Mouse (Mus musculus) midbrain, postnatal 0 days (tissue): ENCODE measurements around the gene Cdkn2d. TPM values are rescaled to one million over a fixed set of nuclear protein-coding genes. Genes with fewer than 3 reads are reported as not detected.
"Not testable (repeated sequence)": the region's sequence is repeated elsewhere in the genome, so short reads cannot be mapped to it uniquely, and the experiment has no call there.

Experiments
- ATAC-seq: fragments of 200-750 bp; cut with Nextera tagmentation; 2 replicates; pipeline ENCODE4 v1.8.0; 2017; ENCODE audit warnings: moderate number of reproducible peaks, mild to moderate bottlenecking, moderate TSS enrichment, moderate library complexity; ENCODE audit not compliant: low FRiP score
- DNase-seq: peaks from one replicate; pipeline ENCODE4 v3.0.0-alpha.2; 2015; ENCODE audit warnings: low spot score
- H3K27ac ChIP-seq: fragments of 300-500 bp; sonication (generic); 2 replicates; pipeline ENCODE4 v1.5.1; 2014; ENCODE audit warnings: low read depth, mild to moderate bottlenecking, low read length, mixed read lengths
- H3K27me3 ChIP-seq: fragments of 300-500 bp; sonication (generic); 2 replicates; pipeline ENCODE4 v1.6.1; 2014; ENCODE audit warnings: low read length, control low read depth, mixed read lengths; ENCODE audit not compliant: insufficient read depth
- H3K36me3 ChIP-seq: fragments of 300-500 bp; sonication (generic); 2 replicates; pipeline ENCODE4 v1.6.1; 2014; ENCODE audit warnings: low read length, control low read depth, mixed read lengths; ENCODE audit not compliant: insufficient read depth
- H3K4me1 ChIP-seq: fragments of 300-500 bp; sonication (generic); 2 replicates; pipeline ENCODE4 v1.6.1; 2014; ENCODE audit warnings: mild to moderate bottlenecking, control low read depth, antibody characterized with exemption, low read length, mixed read lengths; ENCODE audit not compliant: insufficient read depth
- H3K4me2 ChIP-seq: fragments of 300-500 bp; sonication (generic); 2 replicates; pipeline ENCODE4 v1.6.1; 2014; ENCODE audit warnings: low read depth, mild to moderate bottlenecking, low read length, mixed read lengths; ENCODE audit not compliant: poor library complexity, severe bottlenecking
- H3K4me3 ChIP-seq: fragments of 300-500 bp; sonication (generic); 2 replicates; pipeline ENCODE4 v1.5.1; 2014; ENCODE audit warnings: low read depth, mild to moderate bottlenecking, low read length, moderate library complexity
- H3K9ac ChIP-seq: fragments of 300-500 bp; sonication (generic); replicated peaks from 2 replicates; pipeline ENCODE4 v1.6.1; 2014; ENCODE audit warnings: mild to moderate bottlenecking, low read length, moderate library complexity, mixed read lengths; ENCODE audit not compliant: poor library complexity, severe bottlenecking
- H3K9me3 ChIP-seq: fragments of 300-500 bp; sonication (generic); 2 replicates; pipeline ENCODE4 v1.6.1; 2016; ENCODE audit warnings: low read length, control low read depth
- CTCF ChIP-seq: IDR thresholded peaks from 2 replicates; pipeline ENCODE4 v1.5.1; 2016; ENCODE audit warnings: antibody characterized with exemption, mild to moderate bottlenecking
- WGBS: fragments of 180-500 bp; shearing (Covaris S2); extraction: QIAGEN DNeasy Blood & Tissue Kit; methylation state at CpG from one replicate; pipeline ENCODE4 v1.1.7; 2014; 5-methylcytosine and 5-hydroxymethylcytosine counted together
- polyA plus RNA-seq: library from polyadenylated mRNA; unstranded; fragments of >200 nt; fragmentation: Nextera tagmentation; extraction: Ambion mirVana; gene quantifications from 2 replicates; pipeline ENCODE4 v1.2.1, GENCODE M21; 2015
- total RNA-seq: library from RNA; depleted of rRNA; stranded (reverse); fragments of >200 nt; gene quantifications from 2 replicates; pipeline ENCODE4 v1.2.3, GENCODE M21; 2014

The Cdkn2d gene
- total and polyA plus RNA-seq, 2 experiments from 2014 or later, result 126 to 141 TPM

GRCm38 (mm10) chr9:21275727-21276126, 15.5 kb downstream of the Cdkn2d start:
- H3K27me3 ChIP-seq, result no peaks in the 10 kb centered on the region
- 87% methylated on average over 12 of the region's 12 CpGs for WGBS
- DNase-seq, result no peak

GRCm38 (mm10) chr9:21275013-21275710, 16.0 kb downstream of the Cdkn2d start:
- Histone ChIP-seq H3K4me2 (no peak overlapping the region), H3K4me1 (no peaks in the 10 kb centered on the region), H3K27me3 (no peaks in the 10 kb centered on the region), H3K9ac (no peak overlapping the region), H3K27ac (no peak overlapping the region), H3K36me3 (peaks cover 89% of the 10 kb centered on the region), H3K4me3 (no peak overlapping the region), H3K9me3 (no peaks in the 10 kb centered on the region)
- DNase-seq, result no peak
- WGBS, result 80% methylated on average over 7 of the region's 7 CpGs
- ATAC-seq, result no peak
- no peak for TF ChIP-seq CTCF

More at GRCm38 (mm10) chr9:21275727-21276126, 15.5 kb downstream of the Cdkn2d start:
- Histone ChIP-seq H3K4me3 (no peak overlapping the region), H3K9ac (no peak overlapping the region), H3K4me1 (no peaks in the 10 kb centered on the region), H3K27ac (no peak overlapping the region), H3K36me3 (peaks cover 86% of the 10 kb centered on the region), H3K4me2 (no peak overlapping the region), H3K9me3 (no peaks in the 10 kb centered on the region)
- ATAC-seq, result no peak
- TF ChIP-seq CTCF, result no peak

DNA sequence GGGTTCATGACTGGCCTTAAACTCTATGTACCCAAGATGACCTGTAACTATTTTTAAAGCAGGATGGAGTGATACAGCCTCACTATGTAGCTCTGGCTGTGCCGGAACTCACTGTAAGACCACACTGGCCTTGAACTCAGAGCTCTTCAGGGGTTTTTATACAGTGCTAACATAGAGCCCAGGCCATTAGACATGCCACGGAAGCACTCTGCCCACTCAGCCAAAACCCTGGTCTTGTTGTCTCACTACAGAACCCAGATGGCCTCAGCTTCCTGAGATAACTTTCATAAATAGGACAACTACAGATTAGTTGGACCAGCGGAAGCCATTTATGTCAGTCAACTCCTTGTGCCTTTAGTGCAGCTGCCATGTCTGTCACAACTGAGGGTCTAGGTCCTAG, 16.9 kb downstream of the Cdkn2d start:
- Histone ChIP-seq H3K4me3 (no peak overlapping the region), H3K36me3 (peaks cover 85% of the 10 kb centered on the region), H3K27ac (no peak overlapping the region), H3K9ac (no peak overlapping the region), H3K4me1 (no peaks in the 10 kb centered on the region), H3K27me3 (no peaks in the 10 kb centered on the region), H3K9me3 (no peaks in the 10 kb centered on the region), H3K4me2 (no peak overlapping the region)
- no peak for TF ChIP-seq CTCF
- no peak for DNase-seq
- WGBS, result 91% methylated on average over 3 of the region's 3 CpGs
- no peak for ATAC-seq

DNA sequence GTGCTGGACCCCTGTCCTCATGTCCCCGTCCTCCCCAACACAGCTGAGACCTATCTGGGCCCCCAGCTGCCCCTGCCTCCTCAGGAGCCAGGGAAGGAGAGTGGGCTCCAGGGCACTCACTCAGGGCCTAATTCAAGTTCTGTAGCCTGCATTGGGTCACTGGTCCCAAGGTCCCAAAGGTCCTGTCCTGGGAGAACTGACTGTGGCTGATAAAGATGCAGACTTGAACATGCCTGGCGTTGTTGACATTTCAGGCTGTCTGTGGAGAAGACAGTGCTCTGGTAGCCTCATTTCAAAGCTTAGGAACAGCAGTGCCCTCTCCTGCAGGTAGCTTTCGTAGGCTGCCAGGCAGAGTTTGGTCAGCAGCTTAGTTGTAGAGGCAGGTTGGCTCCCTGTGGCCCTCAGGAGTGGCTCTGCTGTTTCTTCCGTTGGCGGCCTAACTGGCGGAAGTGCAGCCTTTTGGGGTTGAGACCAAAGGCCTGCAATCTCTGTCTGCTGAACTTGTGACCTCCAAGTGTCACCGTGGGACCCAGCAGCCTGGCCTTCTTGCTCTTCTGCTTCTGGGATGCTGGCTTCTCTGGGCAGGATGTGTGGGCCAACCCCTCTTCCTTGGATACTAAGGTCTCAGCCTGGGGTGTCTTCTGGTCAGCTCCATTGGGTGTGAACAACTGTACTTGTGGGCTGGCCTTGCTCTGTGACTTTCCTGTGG, 17.5 kb downstream of the Cdkn2d start:
- H3K4me1 ChIP-seq, result no peaks in the 10 kb centered on the region
- peaks cover 85% of the 10 kb centered on the region for H3K36me3 ChIP-seq
- no peak overlapping the region for H3K27ac ChIP-seq
- H3K9ac ChIP-seq, result no peak overlapping the region
- TF ChIP-seq CTCF, result no peak
- no peak for ATAC-seq
- no peak overlapping the region for H3K4me3 ChIP-seq
- H3K27me3 ChIP-seq, result no peaks in the 10 kb centered on the region
- H3K9me3 ChIP-seq, result no peaks in the 10 kb centered on the region
- H3K4me2 ChIP-seq, result no peak overlapping the region
- DNase-seq, result no peak
- WGBS, result 84% methylated on average over 7 of the region's 7 CpGs

- no peaks in the 10 kb centered on the region for H3K9me3 ChIP-seq
- H3K9ac ChIP-seq, result no peak overlapping the region
- H3K4me2 ChIP-seq, result no peak overlapping the region
- peaks cover 88% of the 10 kb centered on the region for H3K36me3 ChIP-seq
- H3K27me3 ChIP-seq, result no peaks in the 10 kb centered on the region
- no peak overlapping the region for H3K4me3 ChIP-seq
- no peak overlapping the region for H3K27ac ChIP-seq
- DNase-seq, result no peak
- WGBS, result 89% methylated on average over 8 of the region's 8 CpGs
- ATAC-seq, result no peak
- TF ChIP-seq CTCF, result no peak
- no peaks in the 10 kb centered on the region for H3K4me1 ChIP-seq
These were observed 18.1 kb downstream of the Cdkn2d start for GRCm38 (mm10) chr9:21273094-21273493.

DNA sequence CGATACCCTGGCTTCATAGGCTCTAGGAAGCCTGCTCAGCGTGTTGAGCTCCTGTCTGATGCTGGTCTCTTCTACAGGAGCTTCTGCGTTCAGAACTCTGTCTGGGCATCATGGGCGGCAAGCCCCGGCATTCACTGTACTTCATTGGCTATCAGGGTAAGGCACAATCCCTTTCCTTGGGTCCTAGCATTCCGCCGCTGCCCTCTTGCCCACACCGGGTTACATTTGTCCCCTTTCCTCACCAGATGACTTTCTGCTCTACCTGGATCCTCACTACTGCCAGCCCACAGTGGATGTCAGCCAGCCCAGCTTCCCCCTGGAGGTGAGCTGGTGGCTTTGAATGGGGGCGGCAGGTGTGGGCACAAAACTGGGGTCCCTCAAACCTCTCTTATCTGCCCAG, 18.8 kb downstream of the Cdkn2d start:
- 95% methylated on average over 9 of the region's 9 CpGs for WGBS
- H3K9ac ChIP-seq, result no peak overlapping the region
- TF ChIP-seq CTCF, result no peak
- no peak overlapping the region for H3K4me3 ChIP-seq
- no peak for DNase-seq
- no peaks in the 10 kb centered on the region for H3K4me1 ChIP-seq
- no peaks in the 10 kb centered on the region for H3K27me3 ChIP-seq
- no peak overlapping the region for H3K4me2 ChIP-seq
- no peaks in the 10 kb centered on the region for H3K9me3 ChIP-seq
- peaks cover 84% of the 10 kb centered on the region for H3K36me3 ChIP-seq
- ATAC-seq, result no peak
- no peak overlapping the region for H3K27ac ChIP-seq

GRCm38 (mm10) chr9:21269590-21269989, 21.6 kb downstream of the Cdkn2d start:
- peaks cover 60% of the 10 kb centered on the region for H3K36me3 ChIP-seq
- not testable (repeated sequence) for H3K4me2 ChIP-seq, H3K9me3 ChIP-seq, DNase-seq, H3K4me3 ChIP-seq, ATAC-seq, H3K27me3 ChIP-seq, H3K4me1 ChIP-seq, H3K27ac ChIP-seq, H3K9ac ChIP-seq
- WGBS, result 90% methylated on average over 5 of the region's 5 CpGs
